Mouse (Mus musculus): ENCODE data around the gene Gm20867.
"Not testable (repeated sequence)": the region's sequence is repeated elsewhere in the genome, so short reads cannot be mapped to it uniquely, and the experiment has no call there.

Gm20867 gene

GRCm38 (mm10) chrY:77963104-77963503 is at the start of gene Gm20867:
Gm20867 (minus strand) TSS chrY:77963204.
- DNase-seq (ENCODE audit: low spot score), result not testable (repeated sequence)
